Mouse (Mus musculus): ENCODE measurements around the gene Elac2.

The Elac2 gene

DNA sequence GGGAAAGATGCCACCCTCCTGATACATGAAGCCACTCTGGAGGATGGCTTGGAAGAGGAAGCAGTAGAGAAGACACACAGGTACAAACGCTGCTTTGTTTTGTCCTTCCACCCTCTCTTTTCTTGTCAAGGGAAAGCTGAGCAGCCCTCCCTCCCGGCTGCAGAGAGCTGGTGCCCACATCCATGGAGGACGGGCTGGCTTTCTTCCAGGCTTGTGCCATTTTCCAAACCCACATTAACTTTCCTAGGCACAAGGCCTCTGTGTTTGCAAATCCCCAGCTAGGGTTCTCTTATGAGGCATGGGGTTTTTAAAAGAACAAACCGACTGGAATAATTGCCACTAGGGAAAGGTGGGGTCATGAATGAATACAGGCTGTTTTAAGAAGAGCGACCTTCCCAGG lies 20.8 kb downstream of the Elac2 start:
- no peak for TF ChIP-seq GATA4 (IDR thresholded peaks at IDR 0.05; ENCODE audit: insufficient replicate concordance, low read length)

DNA sequence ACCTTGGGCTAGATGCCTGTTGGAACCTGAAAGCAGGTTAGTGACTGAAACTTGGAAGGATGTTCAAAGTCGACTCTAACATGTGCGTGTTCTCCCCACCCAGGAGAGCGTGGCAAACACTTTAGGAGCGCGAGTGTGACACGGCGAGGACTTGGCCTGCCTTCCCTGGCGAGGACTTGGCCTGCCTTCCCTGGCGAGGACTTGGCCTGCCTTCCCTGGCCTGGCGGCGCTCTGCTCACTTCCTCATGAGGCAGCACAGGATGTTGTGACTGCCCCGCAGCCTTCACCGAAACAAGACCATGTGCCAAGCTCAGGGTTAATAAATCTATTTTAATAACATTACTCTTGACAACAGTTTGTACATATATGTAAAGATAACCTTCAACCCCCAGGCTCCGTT lies 22.9 kb downstream of the Elac2 start:
- no peak for TF ChIP-seq GATA4 (IDR thresholded peaks at IDR 0.05; ENCODE audit: insufficient replicate concordance, low read length)

DNA sequence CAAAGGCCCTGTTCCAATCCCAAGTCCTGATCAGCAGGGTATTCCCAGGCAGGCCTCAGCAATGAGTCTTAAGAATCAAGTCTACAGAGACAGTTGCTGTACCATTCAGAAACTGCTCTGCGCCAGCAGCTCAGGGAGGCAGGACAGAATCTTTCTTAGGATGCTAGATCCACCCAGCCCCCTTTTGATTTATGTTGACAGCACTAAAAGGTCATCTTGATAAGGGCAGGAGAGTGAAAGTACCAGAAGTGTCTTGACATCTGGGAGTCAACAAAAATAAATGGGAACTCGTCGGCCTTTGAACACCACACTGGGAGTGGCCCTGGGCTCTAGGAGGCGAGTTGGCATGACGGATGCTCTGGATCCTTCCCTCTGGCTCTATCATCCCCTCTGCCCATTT lies 24.8 kb downstream of the Elac2 start:
- no peak for TF ChIP-seq GATA4 (IDR thresholded peaks at IDR 0.05; ENCODE audit: insufficient replicate concordance, low read length)

DNA sequence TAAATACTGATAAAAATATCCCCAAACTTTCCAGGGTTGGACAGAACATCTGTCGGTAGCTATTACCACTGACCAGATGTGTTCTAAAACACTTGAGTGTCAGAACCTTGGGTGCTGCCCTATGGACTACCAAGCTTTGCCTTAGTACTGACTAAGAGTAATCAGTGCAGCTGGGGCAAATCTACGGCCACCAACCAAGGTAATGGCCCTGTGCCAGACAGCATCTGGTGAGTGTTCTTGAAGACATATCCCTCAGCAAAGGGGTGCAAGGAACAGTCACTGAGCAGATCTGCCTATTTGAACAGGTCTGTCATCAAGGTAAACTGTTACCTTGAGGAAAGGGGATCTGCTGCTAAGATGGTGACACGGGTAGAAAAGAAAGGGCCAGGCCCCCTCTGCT lies 26.0 kb downstream of the Elac2 start:
- no peak for TF ChIP-seq GATA4 (IDR thresholded peaks at IDR 0.05; ENCODE audit: insufficient replicate concordance, low read length)

DNA sequence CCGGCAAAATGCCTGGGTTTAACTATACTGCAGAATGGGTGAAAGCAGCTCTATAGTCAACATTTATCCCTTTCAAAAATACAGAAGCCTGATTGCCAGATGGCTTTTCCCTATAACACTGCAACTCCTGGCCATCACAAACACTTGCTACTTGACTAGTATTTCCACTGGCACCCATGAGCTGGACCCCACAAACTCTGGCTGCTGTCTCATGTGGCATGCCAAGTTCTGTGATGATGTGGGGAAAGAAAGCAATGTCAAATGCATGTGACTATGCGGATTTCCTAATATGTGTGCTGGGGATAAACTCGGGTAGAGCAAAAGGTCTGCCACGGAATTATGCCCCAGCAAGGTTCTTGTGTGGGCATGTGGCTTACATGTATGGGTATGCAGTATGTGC lies 27.2 kb downstream of the Elac2 start:
- TF ChIP-seq GATA4 (IDR thresholded peaks at IDR 0.05; ENCODE audit: insufficient replicate concordance, low read length) = no peak

DNA sequence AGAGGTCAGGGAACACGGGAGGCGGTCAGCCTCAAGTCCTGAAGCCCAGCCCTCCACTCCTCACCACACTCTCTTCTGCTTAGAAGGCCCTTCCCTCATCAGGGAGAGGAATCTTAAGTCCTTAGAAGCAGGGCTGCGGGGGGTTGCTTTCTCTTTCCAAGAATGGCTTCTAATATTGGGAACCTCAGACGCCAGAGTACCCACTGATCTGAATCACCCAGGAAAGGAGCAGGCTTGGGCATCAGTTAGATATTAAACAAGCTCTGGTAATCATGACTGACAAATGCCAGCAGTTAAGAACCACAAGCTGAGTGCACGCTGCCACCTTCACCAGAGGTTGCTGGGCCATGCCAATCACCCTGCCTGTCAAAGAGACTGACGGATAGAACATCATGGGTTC lies 35.1 kb downstream of the Elac2 start:
- TF ChIP-seq GATA4 (IDR thresholded peaks at IDR 0.05; ENCODE audit: insufficient replicate concordance, low read length) = no peak

DNA sequence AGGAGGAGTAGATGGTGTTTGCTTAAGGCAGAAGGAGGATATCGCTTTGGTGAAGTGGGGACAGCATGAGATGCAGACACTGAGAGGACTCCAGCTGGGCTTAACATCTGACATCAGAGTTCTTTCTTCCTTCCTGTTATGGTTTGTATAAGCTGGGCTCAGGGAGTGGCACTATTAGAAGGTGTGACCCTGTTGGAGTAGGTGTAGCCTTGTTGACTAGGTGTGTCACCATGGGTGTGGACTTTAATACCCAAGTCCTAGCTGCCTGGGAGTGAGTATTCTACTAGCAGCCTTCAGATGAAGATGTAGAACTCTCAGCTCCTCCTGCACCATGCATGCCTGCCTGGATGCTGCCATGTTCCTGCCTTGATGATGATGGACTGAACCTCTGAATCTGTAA lies 37.9 kb downstream of the Elac2 start:
- no peak for TF ChIP-seq GATA4 (IDR thresholded peaks at IDR 0.05; ENCODE audit: insufficient replicate concordance, low read length)

DNA sequence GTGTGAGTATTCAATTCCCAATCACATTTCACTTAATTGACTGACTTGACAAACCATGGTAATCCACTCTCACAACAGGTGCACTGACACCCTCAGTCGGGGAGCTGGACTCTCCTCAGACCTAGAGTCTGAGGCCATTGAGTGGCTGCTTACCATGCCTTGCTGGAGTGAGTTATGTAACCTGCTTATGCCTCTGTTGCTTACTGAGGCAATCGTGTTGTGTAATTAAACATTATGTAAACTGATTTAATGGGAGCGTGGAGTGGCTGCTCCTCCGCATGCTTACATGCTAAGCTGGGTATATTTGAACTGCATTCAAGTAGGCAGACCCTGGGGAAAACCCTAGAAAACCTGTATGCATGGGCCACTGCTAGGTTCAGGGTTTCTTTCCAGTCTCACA lies 41.9 kb downstream of the Elac2 start:
- no peak for TF ChIP-seq GATA4 (IDR thresholded peaks at IDR 0.05; ENCODE audit: insufficient replicate concordance, low read length)

DNA sequence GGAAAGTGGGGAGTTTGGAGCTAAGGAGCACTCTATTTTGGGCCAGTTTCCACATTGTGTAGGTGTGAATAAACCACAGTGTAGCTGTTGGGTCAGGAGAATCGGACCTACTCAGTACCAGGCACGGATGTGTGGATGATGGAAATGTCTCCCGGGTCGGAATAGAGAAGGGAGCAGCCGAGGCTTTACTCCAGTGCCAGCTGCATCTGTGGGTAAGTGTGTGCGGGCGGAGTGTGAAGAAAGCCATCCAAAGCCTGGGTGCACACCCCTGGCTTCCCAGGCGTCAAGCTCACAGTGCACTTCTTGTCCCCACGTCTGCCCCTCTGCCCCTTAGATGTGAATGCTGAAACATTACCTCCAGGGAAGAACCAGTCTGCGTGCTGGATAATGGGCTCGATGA lies 43.9 kb downstream of the Elac2 start:
- TF ChIP-seq GATA4 (IDR thresholded peaks at IDR 0.05; ENCODE audit: insufficient replicate concordance, low read length) = no peak

DNA sequence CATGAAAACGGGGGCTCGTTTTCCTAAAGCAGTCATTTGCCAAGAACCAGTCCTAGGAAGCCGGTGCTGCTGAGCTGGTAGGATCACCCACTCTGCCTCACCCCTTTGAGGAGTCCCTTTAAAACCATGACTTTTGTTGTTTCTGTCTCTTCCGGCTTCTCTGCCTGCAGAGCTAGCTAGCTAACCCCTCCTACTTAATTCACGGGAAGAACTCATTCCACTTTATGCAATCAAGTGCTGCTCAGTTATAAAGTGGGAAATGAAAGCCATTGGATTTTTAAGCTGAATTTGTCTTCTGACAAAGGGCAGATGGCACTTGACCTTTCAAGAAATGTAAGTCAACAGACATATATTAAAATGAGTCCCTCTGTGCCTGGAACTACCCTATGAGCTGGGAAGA lies 49.2 kb downstream of the Elac2 start:
- TF ChIP-seq GATA4 (IDR thresholded peaks at IDR 0.05; ENCODE audit: insufficient replicate concordance, low read length) = no peak

DNA sequence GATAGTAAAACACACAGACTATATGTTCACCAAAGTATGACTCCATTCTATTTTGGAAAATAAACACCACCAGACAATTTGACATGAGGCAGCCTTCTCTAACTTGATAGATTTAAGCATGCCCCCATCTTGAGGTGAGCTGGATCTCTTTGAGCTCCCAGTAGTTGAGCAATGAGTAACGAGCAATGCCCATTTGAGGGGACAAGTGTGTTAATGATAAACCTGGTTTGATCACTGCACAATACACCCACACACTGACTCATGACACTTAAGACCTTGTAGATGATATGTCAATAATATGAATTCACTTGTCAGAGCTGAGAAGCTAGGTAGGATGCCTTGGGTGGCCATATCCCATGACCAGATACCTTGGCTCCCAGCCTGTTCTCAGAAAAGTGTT lies 51.4 kb downstream of the Elac2 start:
- no peak for TF ChIP-seq GATA4 (IDR thresholded peaks at IDR 0.05; ENCODE audit: insufficient replicate concordance, low read length)

DNA sequence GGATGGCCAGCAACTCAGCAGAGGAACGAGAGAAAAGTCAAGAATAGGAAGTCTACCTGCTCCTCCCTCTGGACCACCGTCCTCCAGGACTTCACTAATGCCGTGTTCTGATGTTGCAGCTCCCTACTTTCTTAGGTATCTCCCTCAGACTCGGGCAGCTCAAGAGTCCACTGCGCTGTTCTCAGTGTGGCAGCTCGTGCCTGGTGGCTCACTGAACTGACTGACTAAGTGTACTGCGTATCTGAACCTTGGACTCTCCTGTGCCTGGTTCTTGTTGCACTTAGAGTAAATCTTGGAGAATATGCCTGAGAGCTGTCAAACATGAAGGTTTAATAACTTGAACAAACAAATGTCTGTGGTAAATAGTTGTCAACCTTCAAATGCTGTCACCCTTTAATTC lies 53.4 kb downstream of the Elac2 start:
- no peak for TF ChIP-seq GATA4 (IDR thresholded peaks at IDR 0.05; ENCODE audit: insufficient replicate concordance, low read length)

DNA sequence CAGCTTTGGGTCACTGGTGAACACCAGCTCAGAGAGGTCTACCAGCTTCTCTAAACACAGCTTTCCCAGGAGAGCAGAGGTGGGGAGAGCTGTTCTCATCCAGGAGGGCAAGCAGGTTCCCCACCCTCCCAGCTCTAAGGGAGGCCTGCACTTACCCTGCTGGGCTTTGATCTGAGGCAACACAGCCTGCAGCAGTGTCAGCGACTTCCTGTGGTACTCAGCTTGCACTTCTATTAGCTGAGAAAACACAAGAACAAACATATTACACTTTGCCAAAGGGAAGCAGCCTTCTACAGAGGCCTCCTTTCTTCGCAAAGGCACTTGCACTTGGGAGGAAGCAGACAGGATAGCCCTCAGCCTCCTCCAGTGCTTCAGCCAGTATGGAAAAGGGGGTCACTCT lies 60.2 kb downstream of the Elac2 start:
- no peak for TF ChIP-seq GATA4 (IDR thresholded peaks at IDR 0.05; ENCODE audit: insufficient replicate concordance, low read length)

DNA sequence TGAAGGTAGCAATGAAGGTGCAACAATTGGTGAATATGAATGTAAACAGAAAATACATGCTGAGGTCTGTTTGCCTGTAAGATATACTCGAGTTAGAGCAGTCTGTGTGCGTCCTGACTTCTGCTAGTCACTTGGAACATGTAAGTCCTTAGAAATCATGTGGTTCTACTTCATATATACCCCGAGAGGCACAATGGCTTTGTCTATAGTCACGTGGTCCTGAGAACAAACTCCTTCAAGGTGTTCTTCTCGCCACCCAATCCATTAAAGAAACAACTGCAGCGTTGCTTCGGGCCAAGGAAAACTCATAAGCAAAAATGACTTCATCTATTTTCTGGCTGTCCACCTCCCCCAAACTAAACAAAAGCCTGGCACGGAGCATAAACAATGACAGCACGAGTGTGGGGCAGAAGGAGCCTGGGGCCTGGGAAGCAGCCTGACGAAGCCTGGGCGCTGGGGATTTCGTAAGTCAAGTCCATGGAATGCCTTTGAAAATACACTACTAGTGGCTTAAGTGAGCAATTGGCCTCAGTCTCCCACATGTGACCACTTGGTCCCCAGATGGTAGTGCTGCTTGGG lies 60.8 kb downstream of the Elac2 start:
- no peak for TF ChIP-seq GATA4 (IDR thresholded peaks at IDR 0.05; ENCODE audit: insufficient replicate concordance, low read length)

DNA sequence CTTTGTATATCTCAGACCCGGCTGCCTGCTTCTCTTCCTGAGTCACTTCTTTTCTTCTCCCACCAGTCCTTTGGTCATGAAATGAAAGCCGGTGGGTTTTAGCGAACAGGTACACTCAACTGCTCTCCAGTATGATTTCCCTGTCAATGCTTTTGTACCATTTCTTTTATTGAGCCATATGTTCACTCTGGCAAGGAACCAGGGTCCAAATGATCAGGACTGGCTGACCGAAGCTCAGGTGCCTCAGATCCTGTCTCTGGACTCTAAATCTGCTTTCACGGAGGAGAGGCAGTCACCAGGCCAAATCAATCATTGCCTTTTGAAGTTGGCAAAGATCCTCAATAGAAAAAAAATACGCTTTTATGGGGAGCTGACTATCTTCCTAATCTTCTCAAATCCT lies 61.7 kb downstream of the Elac2 start:
- no peak for TF ChIP-seq GATA4 (IDR thresholded peaks at IDR 0.05; ENCODE audit: insufficient replicate concordance, low read length)

DNA sequence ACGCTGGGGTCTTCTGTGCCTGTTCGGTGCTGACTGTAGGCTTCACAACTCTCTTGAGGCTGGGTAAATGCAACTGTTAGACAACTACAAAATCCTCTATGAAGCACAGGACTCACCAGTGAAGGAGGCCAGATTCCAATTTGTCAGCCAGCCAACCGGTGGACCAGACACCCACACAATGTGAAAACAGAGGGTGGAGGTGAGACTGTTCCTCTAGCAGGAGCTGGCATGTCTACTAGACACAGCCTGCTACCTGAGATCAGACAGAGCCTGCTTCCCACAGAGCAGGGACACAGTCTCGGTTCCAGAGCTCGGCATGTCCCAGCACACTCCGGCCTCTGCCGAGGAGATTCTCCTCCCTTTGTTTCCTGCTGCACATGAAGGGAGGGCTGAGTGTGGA lies 70.3 kb downstream of the Elac2 start:
- TF ChIP-seq GATA4 (IDR thresholded peaks at IDR 0.05; ENCODE audit: insufficient replicate concordance, low read length) = no peak

DNA sequence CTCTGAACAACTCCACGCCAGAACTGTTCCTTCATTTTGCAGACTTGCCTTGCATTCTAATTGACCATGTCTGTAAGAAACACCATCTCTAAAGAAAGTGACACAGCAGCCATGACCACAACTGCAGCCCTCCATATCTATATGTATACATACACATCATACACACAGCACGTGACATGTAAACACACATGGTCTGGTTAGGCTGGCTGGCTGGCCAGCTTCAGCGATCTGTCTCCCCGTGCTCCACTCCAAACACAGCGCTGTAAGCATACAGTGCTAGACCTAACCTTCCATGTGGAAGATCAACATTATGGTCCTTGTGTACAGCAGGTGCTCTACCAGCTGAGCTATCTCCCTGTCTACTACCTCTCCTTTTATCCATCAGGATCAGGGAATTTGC lies 72.0 kb downstream of the Elac2 start:
- TF ChIP-seq GATA4 (IDR thresholded peaks at IDR 0.05; ENCODE audit: insufficient replicate concordance, low read length) = no peak

All from liver, adult (tissue).